Mouse (Mus musculus) small intestine, adult 2 months (tissue): ENCODE measurements around the gene Tob2.
A peak's percentile ranks its signal among the peaks of the same experiment; 100 is the strongest.

ENCODE experiments used
- CTCF ChIP-seq: fragments of 200-500 bp; IDR thresholded peaks from 2 replicates; pipeline ENCODE4 v1.5.1; 2012; ENCODE audit warnings: low read depth, mild to moderate bottlenecking, control low read depth, inconsistent platforms, low read length, moderate library complexity, mixed read lengths; ENCODE audit not compliant: insufficient replicate concordance, insufficient read length; ENCODE audit errors: extremely low read depth
- POLR2A ChIP-seq: fragments of 200-500 bp; IDR thresholded peaks from 2 replicates; pipeline ENCODE4 v1.6.1; 2012; ENCODE audit warnings: low read depth, mild to moderate bottlenecking, control low read depth, inconsistent platforms, low read length, moderate library complexity

DNA sequence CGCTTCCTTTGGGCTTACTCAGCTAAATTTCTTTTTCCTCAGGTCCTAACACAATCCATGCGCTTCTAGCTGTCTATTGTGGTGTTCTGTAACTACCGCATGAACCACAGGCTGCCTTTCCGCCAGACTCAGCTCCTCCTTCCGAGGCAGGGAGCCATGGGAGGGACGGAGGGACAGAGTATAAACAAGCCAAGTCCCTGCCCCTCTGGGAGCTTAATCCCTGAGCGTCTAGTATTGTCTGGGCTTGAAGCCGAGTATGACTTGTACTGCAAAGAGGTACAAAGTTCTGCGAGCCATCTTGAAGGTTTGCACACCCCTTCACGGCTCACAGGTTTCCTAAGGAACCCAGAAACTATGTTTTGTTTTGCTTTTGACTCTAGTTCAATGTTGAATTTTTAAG, 48.4 kb downstream of the Tob2 start:
- no peak for TF ChIP-seq CTCF
- peak; percentile 40; the same call in 1 of the 2 replicates for TF ChIP-seq POLR2A
